Mouse (Mus musculus): ENCODE data around the gene Cbfb. TPM values are rescaled to one million over a fixed set of nuclear protein-coding genes. Genes with fewer than 3 reads are reported as not detected.

Cbfb gene
- total RNA-seq, 2 experiments from 2014 or later = 26.1 to 27.3 TPM

Other genes starting within 250 kb of the Cbfb start
- not detected for gene Ces2e, start 244.4 kb upstream of the Cbfb start, total RNA-seq (2021)
- gene Ces2f, start 223.3 kb upstream of the Cbfb start, total RNA-seq (2021) = not detected
- gene Ces2g, start 209.0 kb upstream of the Cbfb start, total RNA-seq (2021) = under 1 TPM in 1 of 2 experiments, not detected in 1; 0.39 TPM
- gene Ces2h, start 169.8 kb upstream of the Cbfb start, total RNA-seq (2021) = not detected
- gene Ces3a, start 122.1 kb upstream of the Cbfb start, total RNA-seq (2021) = not detected
- gene Ces3b, start 86.9 kb upstream of the Cbfb start, total RNA-seq (2021) = not detected
- not detected for gene Ces4a, start 38.9 kb upstream of the Cbfb start, total RNA-seq (2021)
- 10 to 100 TPM; 29.2 to 30.9 TPM for gene D230025D16Rik, start 54.5 kb downstream of the Cbfb start, total RNA-seq (2021)
- 1 to 10 TPM; 3.6 to 4.2 TPM for gene B3gnt9, start 84.5 kb downstream of the Cbfb start, total RNA-seq (2021)
- gene Tradd, start 93.9 kb downstream of the Cbfb start, total RNA-seq (2021) = 1 to 10 TPM; 6.0 to 7.4 TPM
- gene Fbxl8, start 94.0 kb downstream of the Cbfb start, total RNA-seq (2021) = 1 to 10 TPM in 1 of 2 experiments, under 1 TPM in 1; 0.52 to 1.1 TPM
- gene Hsf4, start 99.1 kb downstream of the Cbfb start, total RNA-seq (2021) = 1 to 10 TPM; 1.4 to 1.9 TPM
- gene Nol3, start 105.5 kb downstream of the Cbfb start, total RNA-seq (2021) = 1 to 10 TPM; 5.8 to 5.9 TPM
- 10 to 100 TPM; 32.4 to 33.1 TPM for gene 4931428F04Rik, start 119.2 kb downstream of the Cbfb start, total RNA-seq (2021)
- gene Exoc3l, start 125.4 kb downstream of the Cbfb start, total RNA-seq (2021) = 1 to 10 TPM; 2.1 to 2.3 TPM
- gene E2f4, start 127.0 kb downstream of the Cbfb start, total RNA-seq (2021) = 10 to 100 TPM; 28.8 to 33.6 TPM
- gene Elmo3, start 134.9 kb downstream of the Cbfb start, total RNA-seq (2021) = 1 to 10 TPM; 1.2 to 1.4 TPM
- 1 to 10 TPM; 5.0 to 8.3 TPM for gene Lrrc29, start 155.6 kb downstream of the Cbfb start, total RNA-seq (2021)
- gene Tmem208, start 155.7 kb downstream of the Cbfb start, total RNA-seq (2021) = 10 to 100 TPM; 41.3 to 45.8 TPM
- 1 to 10 TPM; 2.6 to 3.4 TPM for gene Fhod1, start 177.3 kb downstream of the Cbfb start, total RNA-seq (2021)
- gene Slc9a5, start 178.2 kb downstream of the Cbfb start, total RNA-seq (2021) = 10 to 100 TPM; 10.7 to 11.9 TPM
- 1 to 10 TPM in 1 of 2 experiments, under 1 TPM in 1; 0.81 to 1.2 TPM for gene Plekhg4, start 202.6 kb downstream of the Cbfb start, total RNA-seq (2021)
- not detected for gene Kctd19, start 242.8 kb downstream of the Cbfb start, total RNA-seq (2021)
- gene Lrrc36, start 242.9 kb downstream of the Cbfb start, total RNA-seq (2021) = under 1 TPM; 0.60 to 0.78 TPM

Data from layer of hippocampus, postnatal 14 days (tissue).